Mouse (Mus musculus): ENCODE measurements at regions not wholly inside any gene's neighbourhood (a gene's known extent, or its start where the extent isn't known, plus 50 kb on each side); places are given as distances from the start of the nearest gene placed in this dataset.

DNA sequence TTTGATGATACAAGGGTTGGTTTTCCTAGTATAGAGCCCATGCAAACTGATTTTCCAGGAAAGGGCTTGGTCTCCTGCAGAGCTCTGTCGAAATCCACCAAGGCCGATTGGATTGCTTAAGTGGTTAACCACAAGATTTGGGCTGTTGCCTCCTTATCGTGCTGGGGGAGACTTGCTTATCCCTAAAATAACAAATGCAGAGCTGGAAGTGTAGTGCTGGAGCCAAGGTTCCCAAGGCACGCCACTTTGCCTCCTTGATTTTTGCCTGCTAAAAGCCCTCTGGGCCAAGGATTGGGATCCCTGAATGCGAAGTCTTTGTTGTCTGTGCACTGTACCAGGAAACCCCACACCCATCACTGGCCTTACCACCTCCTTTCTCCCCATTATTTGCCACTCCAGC lies 52.8 kb upstream of the Tmem178 start:
- no peak for DNase-seq

GRCm38 (mm10) chr17:80889095-80889494 lies 55.3 kb upstream of the Tmem178 start:
- DNase-seq = no peak

GRCm38 (mm10) chr17:80887749-80888119 lies 56.7 kb upstream of the Tmem178 start:
- no peak for DNase-seq

GRCm38 (mm10) chr17:80887021-80887748 lies 57.2 kb upstream of the Tmem178 start:
- DNase-seq = peak; percentile 61

- no peak for DNase-seq
Measured at GRCm38 (mm10) chr17:80886211-80886701, 58.2 kb upstream of the Tmem178 start.

DNA sequence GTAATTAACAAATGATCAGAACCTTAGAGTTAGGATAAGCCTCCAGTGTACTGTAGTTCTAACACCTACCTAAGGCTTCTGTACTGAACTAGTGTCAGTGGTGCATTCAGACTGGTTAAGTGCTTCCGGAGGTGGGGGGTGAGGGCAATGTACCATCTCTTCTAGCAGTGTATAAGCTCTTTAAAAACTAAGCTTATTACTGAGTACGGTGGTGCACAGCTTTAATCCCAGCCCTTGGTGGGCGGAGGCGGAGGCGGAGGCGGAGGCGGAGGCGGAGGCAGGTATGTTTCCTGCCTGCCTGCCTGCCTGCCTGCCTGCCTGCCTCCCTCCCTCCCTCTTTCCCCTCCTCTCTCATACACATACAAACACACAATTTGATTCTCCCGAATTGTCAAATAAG lies 58.7 kb upstream of the Tmem178 start:
- peak; percentile 54 for DNase-seq

DNA sequence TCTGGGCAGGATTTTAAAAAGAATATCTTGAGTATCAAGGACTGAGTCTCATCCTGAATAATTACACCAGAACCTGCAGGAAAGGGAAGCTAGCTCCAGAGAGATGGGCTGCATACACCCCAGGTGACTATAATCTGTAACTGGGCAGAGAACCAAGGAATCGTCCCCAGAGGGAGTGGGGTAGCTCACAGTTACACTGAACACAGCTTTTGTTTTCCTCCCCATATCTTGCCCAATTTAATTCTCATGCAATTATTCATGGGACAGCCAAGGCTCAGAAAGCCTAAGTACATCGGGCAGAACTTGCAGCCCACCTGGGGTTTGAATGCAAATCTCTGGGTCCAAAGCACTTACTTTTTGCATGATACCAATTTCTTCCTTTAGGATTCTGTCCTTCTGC lies 59.5 kb upstream of the Tmem178 start:
- DNase-seq = no peak

- no peak for DNase-seq
Measured at GRCm38 (mm10) chr17:80882476-80882875, 62.0 kb upstream of the Tmem178 start.

GRCm38 (mm10) chr17:80880325-80880724 lies 64.1 kb upstream of the Tmem178 start:
- no peak for DNase-seq

GRCm38 (mm10) chr17:80875352-80876044 lies 68.9 kb upstream of the Tmem178 start:
- DNase-seq = peak; percentile 37

- no peak for DNase-seq
Measured at GRCm38 (mm10) chr17:80870965-80871364, 73.5 kb upstream of the Tmem178 start.

GRCm38 (mm10) chr17:80862338-80862737 lies 82.1 kb upstream of the Tmem178 start:
- no peak for DNase-seq

DNA sequence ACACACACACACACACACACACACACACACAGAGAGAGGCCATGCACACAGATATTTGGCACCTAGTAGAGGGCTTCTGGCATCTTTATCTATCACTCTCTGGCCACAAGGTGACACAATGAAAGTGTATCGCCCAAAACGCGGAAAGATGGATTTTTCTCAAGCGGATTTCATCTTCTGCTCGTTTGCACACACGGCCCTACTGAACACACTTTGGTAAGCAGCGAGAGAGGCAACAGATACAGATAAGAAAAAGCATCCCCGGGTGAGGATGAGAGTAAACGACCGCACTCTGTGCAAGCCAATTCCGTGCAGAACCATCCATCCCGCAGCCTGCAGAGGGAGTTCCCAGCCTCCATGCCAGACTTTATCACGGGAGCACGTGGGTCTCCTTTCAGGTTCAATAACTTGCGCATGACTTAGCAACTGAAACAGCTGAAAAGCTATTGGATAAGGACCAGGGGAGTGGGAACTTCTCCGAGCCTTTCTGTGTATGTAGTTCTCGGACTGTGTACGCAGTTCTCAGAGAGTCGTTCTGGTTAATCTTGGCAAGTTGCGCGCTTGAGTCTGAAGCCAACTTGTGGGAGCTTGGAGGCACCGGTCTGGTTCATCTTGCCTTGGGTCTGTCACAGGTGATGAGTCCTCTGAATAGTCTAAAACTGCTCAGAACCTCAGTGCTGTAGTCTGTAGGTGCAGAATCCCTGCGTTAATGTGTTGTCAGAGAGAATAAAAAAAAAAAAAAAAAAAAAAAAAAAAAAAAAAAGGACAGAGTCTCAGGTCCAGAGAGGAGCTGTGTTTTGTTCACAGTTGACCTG lies 97.2 kb upstream of the Tmem178 start:
- DNase-seq = peak; percentile 90

DNA sequence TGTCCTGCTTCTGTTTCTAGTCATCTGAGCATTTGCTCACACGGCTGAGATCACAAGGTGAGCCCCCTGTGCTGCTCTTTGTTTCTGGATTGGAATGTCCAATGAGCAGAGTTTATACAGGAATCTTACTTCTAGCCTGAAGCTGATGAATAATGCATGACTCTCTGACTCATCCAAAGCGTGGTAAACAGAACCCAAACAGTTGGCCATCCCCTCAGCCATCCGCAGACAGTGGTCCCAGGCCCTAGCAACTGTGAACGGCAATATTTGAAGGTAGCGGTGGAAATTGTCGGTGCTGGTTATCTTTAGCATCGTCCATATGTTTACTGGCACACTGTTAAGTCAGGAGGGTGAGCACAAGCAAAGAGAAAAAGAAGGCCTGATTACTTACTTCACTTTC lies 99.1 kb upstream of the Tmem178 start:
- peak; percentile 37 for DNase-seq

- DNase-seq = no peak
Measured at GRCm38 (mm10) chr17:80841903-80842302, 102.5 kb upstream of the Tmem178 start.

GRCm38 (mm10) chr17:80840896-80841295 lies 103.5 kb upstream of the Tmem178 start:
- no peak for DNase-seq

DNA sequence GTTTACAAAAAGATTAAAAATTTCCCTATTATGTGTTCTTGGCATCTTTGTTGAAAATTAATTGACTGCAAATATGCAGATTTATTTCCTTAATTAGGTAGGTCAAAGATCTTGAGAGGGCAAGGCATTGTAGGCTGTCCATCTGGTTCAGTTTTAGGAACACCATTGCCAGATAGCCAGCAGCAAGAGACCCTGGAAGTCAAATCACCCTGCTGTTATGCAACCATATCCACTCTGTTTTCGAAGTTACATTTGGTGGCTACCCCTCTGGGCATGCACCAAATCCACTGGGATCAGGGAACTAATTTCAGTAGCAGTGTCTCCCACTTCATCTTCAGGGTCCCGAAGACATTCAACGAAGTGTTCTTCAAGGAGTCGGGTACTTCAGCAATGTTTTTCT lies 104.0 kb upstream of the Tmem178 start:
- DNase-seq = no peak

DNA sequence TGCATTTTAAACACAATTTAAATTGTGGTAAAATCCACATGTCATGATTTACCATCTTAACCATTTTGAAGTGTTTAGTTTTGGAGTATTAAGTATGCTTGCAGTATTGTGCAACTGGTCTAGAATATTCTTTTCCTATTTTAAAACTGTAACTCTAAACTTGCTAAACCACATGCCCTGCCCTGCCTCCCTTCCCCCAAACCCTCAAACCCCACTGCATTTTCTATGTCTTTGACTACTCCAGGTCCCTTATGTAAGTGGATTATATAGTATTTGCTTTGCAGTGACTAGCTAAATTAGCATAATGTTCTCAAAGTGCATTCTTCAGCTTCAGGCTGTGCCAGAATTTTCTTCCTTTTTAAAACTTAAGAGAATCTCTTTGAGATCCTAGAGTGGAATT lies 106.4 kb upstream of the Map4k3 start:
- DNase-seq = no peak

- no peak for DNase-seq
Measured at GRCm38 (mm10) chr17:80834176-80834517, 105.9 kb upstream of the Map4k3 start.

- DNase-seq = no peak
Measured at GRCm38 (mm10) chr17:80833355-80834175, 105.3 kb upstream of the Map4k3 start.

DNA sequence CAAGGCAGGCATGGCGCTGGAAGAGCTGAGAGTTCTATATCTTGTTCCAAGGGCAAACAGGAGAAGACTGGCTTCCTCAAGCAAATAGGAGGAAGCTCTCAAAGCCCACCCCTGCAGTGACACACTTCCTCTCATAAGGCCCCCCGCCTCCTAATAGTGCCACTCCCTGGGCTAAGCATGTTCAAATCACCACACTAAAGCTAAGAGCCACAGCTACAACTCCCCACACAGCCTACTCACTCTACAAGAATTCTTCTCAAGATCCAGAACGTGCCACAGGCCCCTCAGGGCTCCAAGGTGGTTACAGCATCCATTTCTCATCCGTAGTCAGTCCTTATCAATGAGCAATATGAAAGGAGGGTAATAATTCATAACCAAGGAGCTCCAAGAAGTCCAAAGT lies 103.4 kb upstream of the Map4k3 start:
- DNase-seq = no peak

DNA sequence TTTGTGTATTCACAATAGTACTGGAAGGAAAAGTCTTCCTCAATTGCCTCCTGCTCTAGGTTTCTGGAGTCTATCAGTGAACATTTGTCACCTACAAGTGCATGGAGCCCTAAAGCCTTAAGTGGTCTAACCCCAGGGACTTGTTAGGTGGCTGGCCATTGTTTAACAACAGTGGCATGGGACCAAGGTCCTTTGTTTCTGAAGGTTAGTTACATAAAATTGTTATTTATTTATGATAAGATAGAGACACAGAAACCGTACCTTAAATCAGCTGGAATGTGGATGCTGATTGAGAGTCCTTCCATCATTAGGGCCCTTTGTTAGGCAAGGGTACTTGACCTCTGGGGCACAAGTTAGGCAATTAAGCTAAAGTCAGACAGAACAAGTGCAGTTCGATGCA lies 99.6 kb upstream of the Map4k3 start:
- no peak for DNase-seq

GRCm38 (mm10) chr17:80827361-80827760 lies 99.1 kb upstream of the Map4k3 start:
- no peak for DNase-seq
